Mouse (Mus musculus): ENCODE data around the gene Aldh4a1.

Gene Aldh4a1

GRCm38 (mm10) chr4:139684639-139685017, 62.0 kb downstream of the Aldh4a1 start:
- DNase-seq, result peak; percentile 44

GRCm38 (mm10) chr4:139688058-139688457, 65.4 kb downstream of the Aldh4a1 start:
- DNase-seq, result no peak

- DNase-seq, result no peak
Measured at GRCm38 (mm10) chr4:139689627-139690269, 67.1 kb downstream of the Aldh4a1 start.

GRCm38 (mm10) chr4:139693315-139693714, 70.6 kb downstream of the Aldh4a1 start:
- no peak for DNase-seq

- DNase-seq, result no peak
Measured at GRCm38 (mm10) chr4:139697755-139698154, 75.1 kb downstream of the Aldh4a1 start.

GRCm38 (mm10) chr4:139698602-139699001, 75.9 kb downstream of the Aldh4a1 start:
- DNase-seq, result no peak

Data from liver (tissue).